Mouse (Mus musculus): ENCODE data around the gene Plcb1.
A peak's percentile ranks its signal among the peaks of the same experiment; 100 is the strongest.

The Plcb1 gene

GRCm38 (mm10) chr2:134785970-134786855 lies at the start of gene Plcb1:
Gene Plcb1 (plus strand): TSS chr2:134786067.
- DNase-seq (ENCODE audit: low spot score) = peak; percentile 0

GRCm38 (mm10) chr2:134755537-134755936 lies 30.3 kb upstream of the Plcb1 start:
- DNase-seq (ENCODE audit: low spot score) = no peak

DNA sequence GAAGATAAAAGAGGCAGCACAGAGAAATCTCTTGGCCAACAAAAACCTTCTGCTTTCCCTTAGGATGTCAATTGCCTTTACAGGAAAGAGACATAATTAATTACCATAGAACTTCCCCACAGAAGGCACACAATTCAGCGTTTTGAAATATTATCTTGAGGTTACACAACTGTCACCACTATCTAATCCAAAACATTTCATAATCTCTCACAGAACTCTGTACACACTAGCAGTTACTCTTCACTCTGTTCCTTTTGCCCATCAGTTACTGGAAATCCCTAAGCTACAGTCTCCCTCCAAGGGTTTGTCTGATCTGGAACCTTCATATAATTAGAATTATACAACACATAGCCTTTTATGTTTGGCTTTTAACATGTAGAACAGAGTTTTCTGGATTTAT lies 29.8 kb upstream of the Plcb1 start:
- DNase-seq (ENCODE audit: low spot score) = no peak

GRCm38 (mm10) chr2:134761029-134761428 lies 24.8 kb upstream of the Plcb1 start:
- DNase-seq (ENCODE audit: low spot score) = no peak

- DNase-seq (ENCODE audit: low spot score) = no peak
Measured at GRCm38 (mm10) chr2:134763406-134763990, 22.4 kb upstream of the Plcb1 start.

GRCm38 (mm10) chr2:134764506-134764905 lies 21.4 kb upstream of the Plcb1 start:
- no peak for DNase-seq (ENCODE audit: low spot score)

DNA sequence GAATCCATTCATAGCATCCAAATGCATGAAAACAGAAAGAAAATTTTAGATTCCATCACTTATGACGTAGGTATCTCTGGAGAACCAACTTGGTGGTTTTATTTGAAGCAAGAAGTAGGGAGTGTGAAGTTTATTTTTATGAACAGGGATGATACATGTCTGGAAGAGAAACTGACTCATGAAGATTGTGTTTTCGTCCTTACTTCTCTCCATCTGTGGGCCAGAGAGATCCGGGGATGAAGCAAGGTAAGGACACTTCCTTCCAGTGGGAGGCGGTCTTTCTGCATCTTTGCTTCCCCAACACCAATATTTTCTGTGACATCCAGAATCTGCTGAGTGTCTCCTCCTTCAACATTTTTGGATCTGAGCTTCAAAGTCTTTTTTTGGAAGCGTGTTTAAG lies 6.0 kb upstream of the Plcb1 start:
- DNase-seq (ENCODE audit: low spot score) = no peak

- DNase-seq (ENCODE audit: low spot score) = no peak
Measured at GRCm38 (mm10) chr2:134780316-134780715, 5.6 kb upstream of the Plcb1 start.

GRCm38 (mm10) chr2:134786856-134787250 lies 986 bp downstream of the Plcb1 start:
- no peak for DNase-seq (ENCODE audit: low spot score)

GRCm38 (mm10) chr2:134787336-134788095 lies 1.6 kb downstream of the Plcb1 start:
- no peak for DNase-seq (ENCODE audit: low spot score)

- no peak for DNase-seq (ENCODE audit: low spot score)
Measured at GRCm38 (mm10) chr2:134792926-134793325, 7.1 kb downstream of the Plcb1 start.

DNA sequence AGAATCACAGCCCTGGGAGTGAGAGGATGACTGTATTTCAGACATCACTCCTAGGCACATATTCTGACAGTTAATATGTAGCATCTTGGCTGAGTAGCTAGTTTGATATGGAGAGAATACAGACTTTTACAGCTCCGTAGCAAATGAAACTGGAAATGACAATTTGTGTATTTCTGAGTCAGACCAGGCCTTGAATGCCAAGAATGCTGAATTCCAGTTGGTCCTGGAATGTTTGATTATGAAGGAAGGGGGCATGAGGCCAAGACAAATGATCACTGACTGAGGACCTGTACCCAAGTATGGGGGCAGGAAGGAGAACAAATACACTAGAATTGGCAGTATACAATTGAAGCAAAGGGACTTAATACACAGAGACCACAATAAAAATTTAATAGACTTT lies 14.4 kb downstream of the Plcb1 start:
- DNase-seq (ENCODE audit: low spot score) = no peak

DNA sequence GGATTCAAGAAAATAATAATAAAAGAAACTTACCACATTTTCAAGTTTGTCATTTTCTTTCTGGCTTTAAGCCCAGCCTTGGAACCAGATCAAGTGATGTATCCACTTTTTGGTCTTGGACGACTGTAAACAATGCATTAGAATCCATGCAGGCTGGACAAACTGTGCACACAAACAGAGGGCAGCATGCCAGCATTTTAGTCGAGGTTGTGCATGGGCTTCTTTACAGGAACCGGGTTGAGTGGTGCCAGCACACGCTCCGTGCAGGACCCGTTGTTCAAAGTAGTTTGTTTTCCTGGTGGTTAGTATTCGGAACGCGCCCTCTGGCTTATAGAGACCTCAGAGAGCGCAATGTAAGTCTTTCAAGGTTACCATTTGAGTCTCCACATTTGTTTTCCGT lies 30.5 kb downstream of the Plcb1 start:
- DNase-seq (ENCODE audit: low spot score) = no peak

DNA sequence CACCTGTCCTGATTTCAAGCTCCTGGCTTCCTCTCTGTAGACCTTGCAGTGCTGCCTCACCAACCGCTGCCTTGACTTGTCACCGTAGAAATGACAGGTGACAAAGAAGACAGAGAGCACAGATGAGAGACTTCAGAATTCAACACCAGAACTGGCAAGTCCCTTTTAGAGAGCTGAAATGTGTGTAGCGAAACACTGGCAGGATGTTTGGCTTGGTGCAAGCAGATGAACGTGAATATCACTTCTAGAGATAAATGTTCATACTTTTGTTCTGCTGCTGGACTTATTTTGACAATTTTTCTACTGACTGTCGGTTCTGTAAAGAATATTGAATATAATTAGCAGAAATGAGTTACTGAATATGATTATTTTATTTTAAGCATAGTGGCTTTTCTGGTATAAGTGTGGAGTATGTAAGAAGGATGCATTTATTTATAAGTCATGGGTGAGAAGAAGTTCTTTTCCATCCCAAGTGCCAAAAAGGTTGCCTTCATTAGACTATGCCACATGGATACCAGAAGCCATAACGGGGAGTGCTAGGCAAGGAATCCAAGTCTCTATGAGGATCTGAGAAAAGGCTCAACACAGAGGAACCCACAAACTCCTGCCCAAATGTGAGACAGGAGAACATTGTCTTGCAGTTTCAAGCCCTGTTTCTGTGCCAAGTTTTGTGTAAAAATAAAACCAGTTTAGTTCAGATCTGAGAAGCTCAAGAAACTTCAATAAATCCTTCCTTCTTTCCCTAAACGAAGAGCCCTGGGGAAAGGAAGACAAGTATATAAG lies 31.4 kb downstream of the Plcb1 start:
- DNase-seq (ENCODE audit: low spot score) = no peak

GRCm38 (mm10) chr2:134821176-134821575 lies 35.3 kb downstream of the Plcb1 start:
- DNase-seq (ENCODE audit: low spot score) = no peak

DNA sequence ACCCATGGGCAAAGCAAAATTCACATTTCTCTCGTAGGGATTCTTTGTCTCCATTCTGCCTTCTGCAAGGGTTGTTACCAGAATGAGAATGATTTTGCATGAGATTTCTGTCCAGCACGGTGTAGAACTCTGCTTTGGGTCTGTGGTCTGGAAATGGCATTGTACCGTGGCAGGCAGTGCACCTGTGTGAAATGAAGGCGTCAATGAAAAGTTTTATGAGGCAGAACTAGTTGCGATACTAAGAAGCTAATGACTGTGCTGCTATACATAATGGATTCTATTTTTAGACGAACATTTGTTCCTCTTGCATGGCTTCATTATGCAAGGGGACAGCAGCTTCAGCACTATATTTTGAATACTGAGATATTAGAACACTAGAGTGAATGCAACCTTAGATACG lies 39.8 kb downstream of the Plcb1 start:
- no peak for DNase-seq (ENCODE audit: low spot score)

GRCm38 (mm10) chr2:134826111-134827005 lies 40.5 kb downstream of the Plcb1 start:
- DNase-seq (ENCODE audit: low spot score) = no peak

- DNase-seq (ENCODE audit: low spot score) = no peak
Measured at GRCm38 (mm10) chr2:134827778-134828487, 42.1 kb downstream of the Plcb1 start.

- DNase-seq (ENCODE audit: low spot score) = no peak
Measured at GRCm38 (mm10) chr2:134831861-134832260, 46.0 kb downstream of the Plcb1 start.

- DNase-seq (ENCODE audit: low spot score) = no peak
Measured at GRCm38 (mm10) chr2:134836097-134836496, 50.2 kb downstream of the Plcb1 start.

All from spleen, adult 12 weeks (tissue).